Mouse (Mus musculus): ENCODE measurements around the gene Noxo1.
"Not testable (repeated sequence)": the region's sequence is repeated elsewhere in the genome, so short reads cannot be mapped to it uniquely, and the experiment has no call there.

Gene Noxo1

DNA sequence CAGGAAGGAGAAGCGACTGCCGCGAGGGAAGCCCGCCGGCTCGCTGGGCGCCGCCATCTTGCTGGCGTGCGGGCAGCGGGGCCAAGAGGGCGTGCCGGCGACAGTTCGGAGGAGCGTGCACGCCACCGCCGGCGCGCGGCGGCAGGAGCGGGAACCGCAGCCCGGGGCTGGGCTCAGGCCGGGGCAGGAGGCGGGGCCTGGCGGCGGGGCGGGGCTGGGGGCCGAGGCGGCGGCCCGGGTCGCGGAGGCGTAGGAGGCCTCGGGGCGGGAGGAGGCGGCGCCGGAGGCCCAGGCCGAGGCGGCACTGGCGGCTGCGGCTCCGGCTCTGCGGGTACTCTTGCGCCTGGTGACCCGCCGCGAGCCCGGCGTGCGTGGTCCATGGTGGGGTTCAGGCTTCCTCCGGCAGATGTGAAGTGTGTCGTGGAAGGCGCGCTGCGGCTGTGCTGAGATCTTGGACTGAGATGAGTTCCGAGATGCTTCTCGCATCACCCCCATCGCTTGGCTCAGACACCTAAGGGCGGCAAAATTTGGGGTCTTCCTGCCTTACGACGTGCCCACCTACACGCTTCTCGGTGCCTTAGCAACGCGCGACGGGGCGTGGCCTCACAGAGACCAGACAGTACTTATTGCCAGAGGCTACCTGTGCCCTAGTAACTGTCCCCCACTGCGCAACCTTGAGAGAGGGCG, at the start of gene Noxo1, which contains the start of gene Gfer:
Noxo1 (plus strand) TSS at position 224 of the 687 bp plus-strand sequence.
Gfer (minus strand) TSS at position 146 of the 687 bp plus-strand sequence.
- DNase-seq, result peak; percentile 92

DNA sequence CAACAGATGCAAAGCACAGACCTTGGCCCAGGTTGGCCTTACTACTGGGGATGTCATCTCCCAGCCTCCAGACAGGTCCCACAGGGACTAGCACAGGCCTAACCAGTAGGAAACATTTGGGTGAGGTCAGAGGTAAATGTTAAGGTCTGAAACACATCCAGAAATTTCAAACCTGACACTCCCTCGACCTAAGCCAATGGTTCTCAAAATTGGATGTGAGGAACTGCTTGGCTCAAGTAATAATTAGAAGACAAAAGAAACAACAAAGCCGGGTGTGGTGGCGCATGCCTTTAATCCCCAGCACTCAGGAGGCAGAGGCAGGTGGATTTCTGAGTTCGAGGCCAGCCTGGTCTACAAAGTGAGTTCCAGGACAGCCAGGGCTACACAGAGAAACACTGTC, 49.7 kb upstream of the Noxo1 start:
- DNase-seq, result no peak

DNA sequence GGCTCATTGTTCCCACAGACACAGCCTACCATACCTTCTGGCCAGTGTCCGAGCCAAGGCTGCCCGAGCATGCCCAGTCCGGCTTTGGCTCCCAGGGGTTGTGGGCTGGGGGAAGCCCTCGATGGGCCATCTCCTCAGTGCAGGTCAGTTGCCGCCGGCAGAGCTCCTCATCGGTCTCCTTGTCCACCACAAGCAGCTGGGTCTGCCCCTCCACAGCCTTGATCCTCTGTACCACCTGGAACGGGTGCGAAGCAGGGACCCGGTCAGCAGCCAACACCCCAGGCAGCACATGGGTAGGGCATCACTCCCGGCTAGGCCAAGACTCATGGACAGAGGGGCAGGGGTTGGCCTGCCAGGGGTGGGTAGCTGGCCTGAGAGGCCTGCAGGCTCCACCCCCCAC, 48.5 kb upstream of the Noxo1 start:
- no peak for DNase-seq

DNA sequence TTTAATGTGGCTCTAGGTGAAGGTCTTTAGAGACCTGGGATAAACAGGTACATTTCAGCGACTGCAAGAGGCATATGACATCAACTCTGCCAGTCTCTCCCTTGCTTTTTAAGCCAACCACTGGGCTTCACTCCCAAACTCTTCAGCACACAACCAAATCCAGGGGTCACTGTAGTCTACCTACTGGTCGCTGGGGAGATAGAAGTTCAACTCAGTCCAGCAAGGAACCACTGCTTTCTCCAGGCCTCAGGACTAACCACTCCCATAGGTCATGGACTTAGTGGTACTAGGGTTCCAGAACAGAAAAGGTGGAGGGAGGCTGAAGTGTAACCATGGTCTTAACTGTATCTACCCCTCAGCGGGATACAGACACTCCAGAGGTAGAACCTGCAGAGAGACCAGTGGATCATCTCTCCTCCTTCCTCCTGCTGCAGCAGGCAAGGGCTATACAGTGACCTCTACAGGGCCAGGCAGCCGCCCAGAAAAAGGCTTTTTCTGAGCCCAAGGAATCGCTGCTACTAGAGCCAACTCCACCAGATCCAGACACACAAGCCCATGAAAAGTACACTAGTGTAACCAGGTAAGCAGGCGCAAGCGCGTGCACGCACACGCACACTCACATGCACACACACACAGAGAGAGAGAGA, 47.2 kb upstream of the Noxo1 start:
- DNase-seq, result no peak

DNA sequence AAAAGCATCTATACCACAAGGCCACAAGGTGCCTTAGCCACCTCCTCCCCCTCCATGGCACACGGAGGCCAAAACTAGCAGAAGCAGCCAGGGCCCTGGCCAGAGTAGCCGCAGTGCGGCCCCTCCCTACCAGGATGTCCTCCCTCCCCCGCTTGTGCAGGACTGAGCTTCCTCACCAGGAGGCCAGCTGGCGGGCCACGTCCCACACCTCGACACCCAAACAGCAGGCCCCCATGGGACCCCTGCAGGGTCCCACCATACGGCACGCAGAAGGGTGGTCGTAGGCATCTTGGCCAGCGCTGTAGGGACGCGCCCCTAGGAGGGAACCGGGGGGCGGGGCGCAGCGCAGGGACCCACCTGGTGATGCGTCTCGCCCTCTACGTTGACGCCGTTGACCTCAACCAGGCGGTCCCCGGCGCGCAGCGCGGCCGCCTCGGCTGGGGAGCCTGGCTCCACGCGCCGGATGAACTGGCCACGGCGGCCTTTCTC, 46.4 kb upstream of the Noxo1 start:
- peak; percentile 55 for DNase-seq

DNA sequence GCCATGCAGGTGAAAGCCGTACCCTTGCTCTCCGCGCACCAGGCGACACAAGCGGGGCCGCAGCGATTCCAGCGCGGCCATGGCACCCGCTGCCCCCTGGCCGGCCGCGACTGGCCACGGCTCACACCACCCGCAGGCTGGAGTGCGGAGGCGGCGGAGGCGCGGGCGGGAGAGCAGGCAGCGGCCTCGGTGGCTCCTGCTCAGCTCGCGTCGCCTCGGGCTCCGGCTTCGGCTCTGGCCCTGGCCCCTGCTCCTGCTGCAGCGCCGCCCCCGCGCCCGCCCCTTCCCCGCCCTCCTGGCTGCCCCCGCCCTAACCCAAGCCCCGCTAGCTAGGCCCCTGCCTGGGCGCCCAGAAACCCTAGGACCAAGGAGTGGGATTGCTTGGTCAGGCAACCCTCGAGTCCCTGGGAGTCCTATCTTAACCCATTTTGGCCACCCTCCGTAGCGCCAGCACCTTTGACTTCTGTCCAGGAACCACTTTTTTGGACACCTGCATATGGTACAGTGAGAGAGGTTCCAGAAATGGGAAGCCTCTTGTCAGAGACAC, 45.9 kb upstream of the Noxo1 start, which contains the start of gene Slc9a3r2:
Slc9a3r2 (minus strand) TSS at position 258 of the 547 bp plus-strand sequence.
- peak; percentile 71 for DNase-seq

DNA sequence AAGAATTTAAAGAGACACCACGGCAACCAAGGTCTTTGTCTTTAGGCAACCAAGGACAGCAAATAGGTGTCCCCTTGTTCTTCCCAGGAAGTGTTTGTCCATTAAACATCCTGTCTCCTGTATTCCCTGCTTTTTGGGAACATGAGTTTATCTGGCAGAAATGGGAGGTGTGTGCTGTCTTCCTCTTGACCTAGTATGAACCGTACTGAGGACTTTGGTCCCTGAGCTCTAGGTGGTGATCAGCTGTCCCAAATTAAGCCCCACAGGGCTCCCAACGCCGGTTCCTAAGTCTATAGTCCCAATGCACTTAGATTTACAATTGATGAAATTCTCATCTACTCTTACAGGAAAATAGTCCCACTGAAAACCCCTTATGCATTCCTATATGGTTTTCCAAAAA, 45.3 kb upstream of the Noxo1 start:
- DNase-seq, result no peak

DNA sequence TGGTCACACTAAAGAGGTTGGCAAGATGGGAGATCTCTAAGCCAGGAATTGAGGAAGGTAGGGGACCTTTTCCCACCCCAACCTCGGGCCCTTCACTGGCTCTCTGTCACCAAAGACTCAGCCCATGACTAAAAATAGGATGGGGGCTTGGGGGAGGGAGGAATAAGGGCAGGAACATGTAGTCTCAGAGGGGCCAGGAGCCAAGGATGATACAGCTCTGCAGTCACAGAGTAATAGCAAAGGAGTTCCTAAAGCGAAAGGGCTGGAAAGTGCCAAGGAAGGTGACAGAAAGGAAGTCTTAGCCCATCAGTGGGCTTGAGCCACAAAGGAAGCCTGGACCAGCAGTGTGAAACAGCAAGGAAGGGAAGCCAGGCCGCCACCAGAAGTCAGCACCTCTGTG, 44.2 kb upstream of the Noxo1 start:
- DNase-seq, result no peak

DNA sequence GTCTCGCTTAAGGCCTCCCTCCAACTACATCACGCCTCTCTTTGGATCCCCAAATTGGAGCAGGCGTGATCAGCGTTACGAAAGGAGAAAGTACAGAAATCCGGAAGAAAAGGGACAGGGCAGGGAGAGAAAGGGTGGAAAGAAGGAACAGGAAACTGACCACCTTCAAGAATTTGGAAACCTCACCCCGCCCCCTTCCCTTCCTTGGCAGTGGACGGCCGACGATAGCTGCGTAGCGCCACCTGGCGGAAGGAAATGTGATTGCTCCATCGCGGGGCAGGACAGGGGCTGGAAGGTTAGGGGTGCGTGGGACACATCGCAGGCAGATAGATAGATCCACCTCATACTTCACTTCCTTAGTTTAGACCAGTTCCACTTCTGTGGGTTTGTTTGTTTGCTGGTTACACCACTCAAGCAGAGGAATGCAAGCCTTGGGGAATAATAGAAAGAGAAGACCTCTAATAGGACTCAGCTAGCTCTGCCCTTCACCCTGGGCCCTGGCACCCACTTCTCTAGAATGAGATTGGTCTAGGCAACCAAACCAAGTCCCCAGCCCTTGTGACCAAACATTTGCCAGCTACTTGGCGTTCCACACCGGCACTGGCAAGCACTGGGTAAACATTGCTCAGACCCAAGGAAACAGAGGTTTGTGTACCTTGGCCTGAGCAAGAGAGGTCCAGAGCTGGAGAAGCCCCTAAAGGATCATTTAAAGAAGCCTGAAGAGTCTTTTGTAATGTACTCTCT, 41.9 kb upstream of the Noxo1 start:
- peak; percentile 84 for DNase-seq

DNA sequence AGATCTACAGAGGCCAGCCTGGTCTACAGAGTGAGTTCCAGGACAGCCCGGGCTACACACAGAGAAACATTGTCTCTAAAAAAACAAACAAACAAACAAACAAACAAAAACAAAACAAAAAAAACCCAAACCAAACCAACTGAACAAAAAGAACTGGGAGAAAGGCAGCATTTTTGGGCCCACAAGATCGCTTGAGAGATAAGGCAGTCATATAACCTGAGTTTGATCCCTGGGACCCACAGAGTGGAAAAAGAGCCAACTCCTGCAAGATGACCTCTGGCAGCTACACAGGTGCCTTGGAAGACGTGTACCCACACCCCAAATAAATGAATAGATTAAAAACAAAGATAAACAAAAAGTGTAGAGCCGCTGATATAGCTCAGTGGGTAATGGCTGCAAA, 41.1 kb upstream of the Noxo1 start:
- DNase-seq, result no peak

DNA sequence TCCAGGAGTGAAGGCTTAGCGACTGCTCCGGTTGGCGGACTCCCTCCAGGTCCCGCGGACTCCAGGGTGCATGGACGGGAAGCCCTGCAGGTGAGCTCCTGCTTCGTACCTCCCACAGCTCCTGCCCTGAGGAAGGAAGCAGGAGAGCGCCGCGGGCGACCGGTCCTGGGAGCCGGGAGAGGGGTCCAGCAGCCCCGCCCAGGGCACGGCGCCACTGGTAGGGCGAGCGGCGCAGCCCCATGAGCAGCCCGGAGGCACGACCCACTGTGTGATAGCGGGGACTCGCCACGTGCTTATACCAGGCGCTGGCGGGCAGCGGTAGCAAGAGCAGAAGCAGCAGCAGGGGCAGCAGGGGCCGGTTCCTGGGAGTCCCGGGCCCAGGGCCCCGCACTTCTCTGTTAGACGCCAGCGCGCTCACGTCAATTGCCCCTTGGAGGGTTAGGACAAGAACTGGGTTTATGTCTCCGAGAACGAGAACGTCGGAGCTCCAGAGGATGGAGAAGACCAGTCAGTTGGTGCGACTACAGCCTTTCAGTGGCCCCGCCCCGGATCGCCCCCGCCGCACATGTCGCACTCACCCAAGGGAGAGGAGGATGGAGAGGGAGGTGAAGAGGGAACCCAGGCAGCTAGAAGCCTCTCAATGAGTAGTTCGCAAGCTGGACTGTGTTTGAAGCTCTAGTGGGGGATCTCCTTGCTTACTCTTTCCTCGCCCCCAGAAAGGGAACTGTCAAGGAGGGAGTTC, 37.8 kb upstream of the Noxo1 start, which contains the start of gene Npw:
Npw (minus strand) TSS at position 441 of the 742 bp plus-strand sequence.
- DNase-seq, result peak; percentile 58

DNA sequence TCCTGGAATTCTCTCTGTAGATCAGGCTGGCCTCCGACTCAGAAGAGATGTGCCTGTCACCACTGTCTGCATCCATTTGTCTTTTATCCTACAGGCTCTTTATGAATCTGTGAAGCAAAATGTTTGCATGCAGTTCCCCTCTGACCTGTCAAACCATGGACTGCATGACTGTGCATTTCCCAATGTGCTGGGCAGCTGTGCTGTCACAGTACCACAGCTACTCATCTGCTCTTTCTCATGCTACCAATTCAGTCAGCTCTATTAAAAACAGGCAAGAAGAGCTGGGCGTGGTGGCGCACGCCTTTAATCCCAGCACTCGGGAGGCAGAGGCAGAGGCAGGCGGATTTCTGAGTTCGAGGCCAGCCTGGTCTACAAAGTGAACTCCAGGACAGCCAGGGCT, 29.0 kb upstream of the Noxo1 start:
- DNase-seq, result not testable (repeated sequence)

DNA sequence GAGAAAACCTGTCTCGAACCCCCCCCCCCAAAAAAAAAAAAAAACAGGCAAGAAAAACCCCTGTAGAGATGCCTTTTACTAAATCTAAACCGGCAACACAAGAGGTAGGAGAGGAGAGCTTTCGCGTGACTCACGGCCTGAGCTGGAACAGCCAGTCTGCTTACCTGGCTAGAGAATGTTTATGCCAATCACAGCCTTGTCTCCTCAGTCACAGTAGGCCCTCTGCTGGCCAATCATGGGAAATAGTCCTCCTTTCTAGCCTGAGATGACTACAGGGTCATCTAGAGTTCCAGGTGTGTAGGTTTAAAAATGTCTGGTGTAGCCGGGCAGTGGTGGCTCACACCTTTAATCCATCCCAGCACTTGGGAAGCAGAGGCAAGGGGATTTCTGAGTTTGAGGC, 28.6 kb upstream of the Noxo1 start:
- peak; percentile 72 for DNase-seq

DNA sequence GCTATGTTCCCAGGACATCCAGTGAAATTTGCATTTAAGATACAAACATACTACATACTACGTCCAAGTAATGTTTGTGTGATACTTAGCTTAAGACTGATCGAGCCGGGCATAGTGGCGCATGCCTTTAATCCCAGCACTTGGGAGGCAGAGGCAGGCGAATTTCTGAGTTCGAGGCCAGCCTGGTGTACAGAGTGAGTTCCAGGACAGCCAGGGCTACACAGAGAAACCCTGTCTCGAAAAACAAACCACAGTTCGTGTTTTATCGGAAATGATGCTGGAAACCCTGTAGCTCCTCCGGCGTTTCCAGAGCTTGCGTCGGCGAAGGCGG, 26.9 kb upstream of the Noxo1 start:
- not testable (repeated sequence) for DNase-seq

DNA sequence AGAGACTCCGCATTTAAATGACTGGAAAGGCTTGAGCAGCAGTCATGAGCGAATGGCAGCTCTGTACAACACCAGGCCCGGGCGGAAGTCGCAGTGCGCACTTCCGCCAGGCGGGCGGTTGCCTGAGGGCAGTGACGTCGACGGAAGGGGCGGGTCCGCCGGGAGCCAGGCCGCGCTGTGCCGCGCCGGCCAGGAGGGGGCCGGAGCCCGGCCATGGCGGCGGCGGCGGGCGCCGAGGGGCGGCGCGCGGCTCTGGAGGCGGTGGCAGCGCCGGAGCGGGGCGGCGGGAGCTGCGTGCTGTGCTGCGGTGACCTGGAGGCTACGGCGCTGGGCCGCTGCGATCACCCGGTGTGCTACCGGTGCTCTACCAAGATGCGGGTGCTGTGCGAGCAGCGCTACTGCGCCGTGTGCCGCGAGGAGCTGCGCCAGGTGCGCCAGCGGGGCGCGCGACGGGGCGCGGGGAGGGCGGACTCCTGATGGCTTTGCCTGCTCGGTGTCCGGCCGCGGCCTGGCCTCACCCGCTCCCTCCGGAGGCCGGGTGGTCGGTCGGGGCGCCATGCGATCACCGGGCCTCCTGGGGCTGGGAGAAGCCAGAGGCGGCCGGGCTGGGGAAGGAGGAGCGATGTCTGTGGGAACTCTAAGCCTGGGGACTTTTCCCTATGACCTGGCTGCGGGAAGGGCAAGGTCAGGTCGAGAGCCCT, 26.3 kb upstream of the Noxo1 start, which contains the start of gene Zfp598:
Zfp598 (plus strand) TSS at position 143 of the 701 bp plus-strand sequence.
- DNase-seq, result peak; percentile 95

DNA sequence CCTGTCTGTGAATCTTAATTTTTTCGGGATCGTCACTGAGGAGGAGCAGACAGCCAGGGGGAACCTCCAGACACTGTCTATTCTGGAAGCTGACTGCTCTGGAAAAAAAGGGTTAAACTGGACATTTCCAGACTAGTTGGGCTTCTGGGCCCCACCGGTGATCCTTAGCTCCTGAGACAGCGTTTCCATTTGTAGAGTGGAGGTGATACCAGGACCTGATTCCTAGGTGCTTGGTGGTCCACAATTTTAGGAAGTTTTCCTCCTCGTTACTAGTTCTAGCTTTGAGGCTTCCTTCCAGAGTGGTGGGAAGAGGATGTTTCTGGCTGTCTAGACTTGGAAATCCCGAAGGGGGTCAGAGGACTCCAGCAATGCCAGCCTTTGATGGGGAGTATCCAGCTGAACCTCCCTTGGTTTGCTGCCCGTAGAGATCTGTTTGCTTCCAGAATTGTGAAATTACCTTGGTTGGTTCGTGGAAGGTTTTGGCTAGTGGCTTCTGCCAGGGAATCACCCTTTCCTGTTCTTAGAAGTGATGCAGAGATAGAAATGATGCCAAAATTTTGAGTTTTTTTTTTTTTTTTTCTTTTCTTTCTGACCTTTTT, 25.7 kb upstream of the Noxo1 start:
- DNase-seq, result no peak

DNA sequence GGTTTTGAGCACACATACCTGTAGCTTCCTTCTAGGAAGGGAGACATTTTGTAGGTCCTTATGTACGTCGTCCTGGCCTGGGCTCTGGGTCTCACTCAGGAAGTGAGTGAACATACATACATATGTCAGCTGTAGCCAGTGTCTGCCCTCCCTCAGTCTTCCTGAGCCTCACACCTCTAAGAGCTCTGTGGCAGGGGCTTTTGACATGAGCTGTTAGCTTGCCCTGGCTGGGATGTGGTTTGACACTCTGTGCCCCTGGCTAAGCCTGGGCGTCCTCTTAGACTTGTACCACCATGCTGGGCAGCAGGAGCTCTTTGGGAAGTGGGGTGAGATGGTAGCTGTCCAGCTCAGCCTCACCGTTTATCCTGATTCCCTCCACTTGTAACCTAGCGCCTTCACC, 24.7 kb upstream of the Noxo1 start:
- DNase-seq, result no peak

DNA sequence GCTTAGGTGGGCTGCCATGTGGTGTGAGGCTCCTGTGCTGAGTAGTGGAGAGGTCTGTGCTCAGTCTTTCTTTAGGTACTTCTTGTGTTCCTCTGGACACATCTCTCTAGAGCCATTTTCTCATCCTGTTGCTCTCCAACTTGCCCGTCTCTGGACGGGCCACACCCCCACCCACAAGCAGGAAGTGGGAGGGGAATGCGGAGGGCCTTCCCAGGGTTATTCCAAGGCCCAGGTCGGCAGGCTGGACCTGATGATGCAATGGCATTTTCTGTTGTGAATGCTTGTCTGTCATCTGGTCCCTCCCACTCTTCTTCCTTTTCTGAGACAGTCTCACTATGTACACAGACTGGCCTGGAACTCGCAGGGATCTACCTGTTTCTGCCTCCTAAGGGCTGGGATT, 23.9 kb upstream of the Noxo1 start:
- no peak for DNase-seq

DNA sequence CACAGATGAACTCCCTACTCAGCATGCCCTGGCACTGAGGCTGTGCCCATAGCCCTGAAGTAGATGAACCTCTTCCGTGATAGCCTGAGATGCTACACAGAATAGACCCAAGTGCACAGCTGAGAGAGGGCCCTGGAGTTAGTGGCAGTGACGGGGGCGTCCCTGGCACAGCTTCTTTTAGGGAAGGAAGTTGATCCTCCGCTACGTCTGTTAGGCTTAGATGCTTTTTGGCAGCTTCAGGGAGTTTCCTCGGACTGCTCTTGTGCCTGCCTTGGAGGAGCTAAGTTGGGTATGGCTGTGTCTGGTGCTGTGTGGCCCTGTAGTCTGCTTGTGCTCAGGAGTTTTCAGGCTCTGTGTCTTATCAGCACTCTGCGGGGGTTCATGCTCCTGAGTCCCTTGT, 21.8 kb upstream of the Noxo1 start:
- no peak for DNase-seq

DNA sequence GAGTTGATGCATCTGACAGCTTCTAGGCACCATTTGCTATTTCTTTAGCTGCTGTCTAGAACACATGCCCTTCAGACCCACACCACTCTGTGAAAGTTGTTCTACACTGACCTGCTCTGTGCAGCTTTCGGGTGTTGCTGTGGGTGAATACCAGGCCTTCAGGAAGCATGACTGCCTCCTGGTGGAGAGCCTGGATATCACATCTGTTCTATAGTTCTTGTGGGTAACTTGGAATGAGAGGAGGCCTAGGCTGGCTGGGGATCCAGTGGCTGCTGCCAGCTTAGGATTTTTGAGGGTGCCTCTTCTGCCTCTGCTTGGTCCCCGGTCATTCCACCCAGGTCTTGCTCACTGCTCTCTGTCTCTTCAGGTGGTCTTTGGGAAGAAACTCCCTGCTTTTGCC, 19.8 kb upstream of the Noxo1 start:
- peak; percentile 84 for DNase-seq

DNA sequence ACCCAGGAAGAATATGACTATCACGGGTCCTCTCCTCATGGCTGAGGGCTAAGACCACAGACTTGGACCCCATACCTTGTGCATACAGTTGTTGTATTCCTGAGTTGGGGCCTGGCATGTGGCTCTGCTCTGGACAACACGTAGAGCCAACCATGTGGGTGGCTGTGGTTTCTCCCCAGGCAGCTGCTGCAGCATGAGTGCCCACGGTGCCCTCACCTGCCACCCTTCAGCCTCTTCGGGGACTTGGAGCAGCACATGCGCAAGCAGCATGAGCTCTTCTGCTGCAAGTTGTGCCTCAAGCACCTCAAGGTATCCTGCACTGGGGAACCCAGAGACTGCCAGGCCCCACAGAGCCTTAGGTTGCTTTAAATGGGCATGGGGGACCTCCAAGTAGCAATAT, 19.2 kb upstream of the Noxo1 start:
- no peak for DNase-seq
